Mouse (Mus musculus) C2C12 (cell line): ENCODE results near the gene Lsamp.

ENCODE experiments used
- CEBPB ChIP-seq: IDR thresholded peaks from one replicate; pipeline ENCODE4 v1.6.1; 2011; ENCODE audit warnings: low read depth, mild to moderate bottlenecking, control low read depth, moderate library complexity
- CTCF ChIP-seq: IDR thresholded peaks from one replicate; pipeline ENCODE4 v1.5.1; 2011; ENCODE audit not compliant: control insufficient read depth, insufficient read depth, insufficient read length
- FOSL1 ChIP-seq: IDR thresholded peaks from one replicate; pipeline ENCODE4 v1.8.0; 2011; ENCODE audit warnings: mild to moderate bottlenecking, low read length; ENCODE audit not compliant: poor library complexity, insufficient read depth, severe bottlenecking
- MAX ChIP-seq: IDR thresholded peaks from one replicate; pipeline ENCODE4 v1.6.1; 2011; ENCODE audit warnings: mild to moderate bottlenecking, control low read depth
- MYOD1 ChIP-seq: IDR thresholded peaks from one replicate; pipeline ENCODE4 v1.6.1; 2011; ENCODE audit warnings: low read depth; ENCODE audit not compliant: control insufficient read depth, insufficient read length
- MYOG ChIP-seq: IDR thresholded peaks from one replicate; pipeline ENCODE4 v1.6.1; 2011; ENCODE audit not compliant: control insufficient read depth, insufficient read length; ENCODE audit errors: extremely low read depth
- USF1 ChIP-seq: IDR thresholded peaks from one replicate; pipeline ENCODE4 v1.6.1; 2011; ENCODE audit warnings: low read depth, mild to moderate bottlenecking, control low read depth, moderate library complexity

- no peak for TF ChIP-seq CTCF
- TF ChIP-seq MAX, result no peak
- no peak for TF ChIP-seq USF1
- no peak for TF ChIP-seq MYOG
- TF ChIP-seq FOSL1, result no peak
- no peak for TF ChIP-seq CEBPB
- TF ChIP-seq MYOD1, result no peak
These were observed 1540.1 kb downstream of the Lsamp start for GRCm38 (mm10) chr16:41524266-41524665.
